Mouse (Mus musculus): Measurements from ENCODE around the gene Zfp706. TPM values are rescaled to one million over a fixed set of nuclear protein-coding genes. Genes with fewer than 3 reads are reported as not detected.

Zfp706 gene
- polyA plus RNA-seq, 1 experiment from 2014 or later: 472 TPM

DNA sequence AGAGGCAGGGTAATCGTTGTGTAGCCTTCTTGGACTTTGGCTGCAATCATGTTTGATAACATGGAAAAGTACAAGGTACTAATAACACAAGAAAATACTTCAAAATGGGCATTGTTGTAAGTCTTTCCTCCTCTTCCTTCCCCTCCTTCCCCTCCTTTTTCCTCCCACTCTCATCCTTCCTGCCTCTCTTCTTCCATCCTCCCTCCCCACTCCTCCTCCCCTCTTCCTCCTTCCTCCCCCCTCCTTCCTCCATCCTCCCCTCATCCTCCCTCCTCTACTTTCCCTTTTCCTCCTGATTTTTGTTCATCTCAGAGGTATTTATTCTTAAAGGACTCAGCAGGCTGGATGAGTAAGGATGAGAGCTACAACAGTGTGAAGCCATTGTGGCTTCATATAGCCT lies 39.3 kb downstream of the Zfp706 start:
- Histone ChIP-seq H3K9ac (ENCODE audit: low read length) (no peak overlapping the region), H3K9me3 (ENCODE audit: control insufficient read depth, low read length) (no peaks in the 10 kb centered on the region), H3K27me3 (ENCODE audit: control insufficient read depth, insufficient read depth, low read length) (no peaks in the 10 kb centered on the region), H3K4me3 (ENCODE audit: low read depth, low read length) (no peak overlapping the region), H3K4me2 (ENCODE audit: low read depth, low read length, severe bottlenecking) (peak overlapping the region; percentile 51; the same call in 1 of the 2 replicates), H3K27ac (ENCODE audit: low read depth, low read length) (peak overlapping the region; percentile 44; the same call in 1 of the 2 replicates), H3K4me1 (replicated peaks; ENCODE audit: control insufficient read depth, insufficient read depth, low read length) (peaks cover 3% of the 10 kb centered on the region; the same call in 1 of the 2 replicates), H3K36me3 (ENCODE audit: control insufficient read depth, insufficient read depth, low read length) (no peaks in the 10 kb centered on the region)
- 50% methylated on average over 1 of the region's 1 CpGs for WGBS
- ATAC-seq (replicated peaks; ENCODE audit: low FRiP score): no peak
- no peak for DNase-seq (ENCODE audit: low spot score)

DNA sequence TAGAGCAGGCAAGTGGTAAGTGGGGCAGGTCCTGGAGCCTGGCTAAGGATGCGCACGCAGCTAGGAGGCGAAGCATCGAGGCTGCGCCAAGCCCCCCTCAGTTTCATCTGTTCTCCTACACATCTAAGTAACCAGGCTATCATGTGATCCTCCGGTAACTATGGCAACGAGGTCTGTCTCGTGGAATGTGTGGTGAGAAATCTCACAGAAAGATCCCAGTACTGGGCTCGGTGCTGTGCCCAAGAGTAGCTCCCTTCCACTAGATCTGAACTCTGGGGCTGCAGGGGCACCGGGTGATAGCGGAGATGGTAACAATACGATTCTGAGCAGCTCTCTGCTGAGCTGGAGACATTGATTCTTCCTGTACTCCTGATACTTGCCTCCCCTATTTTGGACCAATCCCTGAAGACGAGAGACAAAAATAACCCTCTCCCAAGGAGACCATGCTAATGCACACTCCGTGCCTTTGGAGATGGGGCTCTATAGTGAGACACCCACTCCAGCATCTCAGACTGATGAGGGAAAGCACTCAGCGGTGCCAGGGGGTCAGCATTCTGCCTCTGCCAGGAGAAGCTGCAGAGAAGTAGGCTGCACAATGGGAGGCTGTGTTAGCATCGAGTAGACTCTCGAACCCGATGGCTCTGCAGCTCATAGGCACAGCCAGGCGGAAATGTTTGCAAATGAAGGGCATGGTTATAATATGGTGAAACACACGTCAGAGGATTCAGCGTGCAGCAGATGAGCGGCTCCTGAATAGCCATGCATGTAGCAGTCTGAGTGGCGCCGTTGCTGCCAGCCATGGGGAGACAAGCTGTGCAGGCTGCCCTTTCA lies 40.0 kb downstream of the Zfp706 start:
- peaks cover 3% of the 10 kb centered on the region; the same call in 1 of the 2 replicates for H3K4me1 ChIP-seq (replicated peaks; ENCODE audit: control insufficient read depth, insufficient read depth, low read length)
- no peaks in the 10 kb centered on the region for H3K9me3 ChIP-seq (ENCODE audit: control insufficient read depth, low read length)
- peak; percentile 94 for ATAC-seq (replicated peaks; ENCODE audit: low FRiP score)
- H3K27ac ChIP-seq (ENCODE audit: low read depth, low read length): peak overlapping the region; percentile 44
- 28% methylated on average over 24 of the region's 24 CpGs for WGBS
- peak; percentile 76 for DNase-seq (ENCODE audit: low spot score)
- peak overlapping the region; percentile 21 for H3K4me3 ChIP-seq (ENCODE audit: low read depth, low read length)
- peak overlapping the region; percentile 35 for H3K9ac ChIP-seq (ENCODE audit: low read length)
- H3K4me2 ChIP-seq (ENCODE audit: low read depth, low read length, severe bottlenecking): peak overlapping the region; percentile 51
- H3K27me3 ChIP-seq (ENCODE audit: control insufficient read depth, insufficient read depth, low read length): no peaks in the 10 kb centered on the region
- H3K36me3 ChIP-seq (ENCODE audit: control insufficient read depth, insufficient read depth, low read length): no peaks in the 10 kb centered on the region

DNA sequence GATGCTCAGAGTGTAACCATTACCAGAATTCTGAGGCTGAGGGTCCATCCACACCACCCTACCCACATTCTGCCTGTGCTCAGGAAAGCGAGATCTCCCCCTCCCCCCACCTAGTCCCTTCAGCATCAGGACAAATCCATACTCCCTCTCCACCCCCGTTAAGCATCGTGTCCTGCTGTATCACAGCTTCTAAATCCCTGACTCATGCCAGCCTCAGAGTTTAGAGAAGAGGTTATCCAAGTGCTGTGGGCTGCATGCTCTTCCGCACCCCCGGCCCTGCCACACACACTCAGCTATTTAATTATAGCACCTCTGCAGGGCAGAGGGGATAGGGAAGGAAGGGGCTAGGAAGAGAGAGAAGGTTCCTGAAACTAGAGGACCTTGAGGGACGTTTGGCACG lies 40.6 kb downstream of the Zfp706 start:
- no peak overlapping the region for H3K4me3 ChIP-seq (ENCODE audit: low read depth, low read length)
- no peak for DNase-seq (ENCODE audit: low spot score)

DNA sequence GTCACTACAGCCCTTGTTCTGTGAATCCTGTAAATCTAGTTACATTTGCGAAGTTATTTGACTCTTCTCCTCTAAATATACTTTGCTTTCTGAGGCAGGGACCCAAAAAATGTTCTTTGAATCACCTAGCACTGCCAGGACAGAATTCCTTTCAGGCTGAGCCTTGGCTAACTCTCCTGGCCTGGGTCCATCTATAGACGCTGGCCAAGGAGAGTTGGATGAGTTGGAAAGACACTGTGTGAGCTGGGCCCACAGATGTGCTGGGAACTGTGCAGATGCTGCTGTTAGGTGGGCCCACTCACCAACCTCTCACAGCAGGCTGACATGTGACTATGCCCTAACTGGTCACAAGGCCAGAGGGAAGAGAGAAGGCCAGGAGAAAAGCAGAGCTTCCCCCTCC lies 41.1 kb downstream of the Zfp706 start:
- ATAC-seq (replicated peaks; ENCODE audit: low FRiP score) (no peak), DNase-seq (ENCODE audit: low spot score) (no peak)
- Histone ChIP-seq H3K36me3 (ENCODE audit: control insufficient read depth, insufficient read depth, low read length) (no peaks in the 10 kb centered on the region), H3K27ac (ENCODE audit: low read depth, low read length) (no peak overlapping the region), H3K9me3 (ENCODE audit: control insufficient read depth, low read length) (no peaks in the 10 kb centered on the region), H3K9ac (ENCODE audit: low read length) (no peak overlapping the region), H3K4me1 (replicated peaks; ENCODE audit: control insufficient read depth, insufficient read depth, low read length) (peaks cover 3% of the 10 kb centered on the region; the same call in 1 of the 2 replicates), H3K4me3 (ENCODE audit: low read depth, low read length) (no peak overlapping the region), H3K4me2 (ENCODE audit: low read depth, low read length, severe bottlenecking) (no peak overlapping the region), H3K27me3 (ENCODE audit: control insufficient read depth, insufficient read depth, low read length) (no peaks in the 10 kb centered on the region)
- 78% methylated on average over 2 of the region's 2 CpGs for WGBS

More for the DNA sequence above, 40.6 kb downstream of the Zfp706 start:
- H3K4me2 ChIP-seq (ENCODE audit: low read depth, low read length, severe bottlenecking): peak overlapping the region; percentile 51; the same call in 1 of the 2 replicates
- ATAC-seq (replicated peaks; ENCODE audit: low FRiP score): peak; percentile 30
- 43% methylated on average over 7 of the region's 7 CpGs for WGBS
- peaks cover 3% of the 10 kb centered on the region; the same call in 1 of the 2 replicates for H3K4me1 ChIP-seq (replicated peaks; ENCODE audit: control insufficient read depth, insufficient read depth, low read length)
- H3K27ac ChIP-seq (ENCODE audit: low read depth, low read length): peak overlapping the region; percentile 37; the same call in 1 of the 2 replicates
- no peak overlapping the region for H3K9ac ChIP-seq (ENCODE audit: low read length)
- H3K36me3 ChIP-seq (ENCODE audit: control insufficient read depth, insufficient read depth, low read length): no peaks in the 10 kb centered on the region
- H3K27me3 ChIP-seq (ENCODE audit: control insufficient read depth, insufficient read depth, low read length): no peaks in the 10 kb centered on the region
- no peaks in the 10 kb centered on the region for H3K9me3 ChIP-seq (ENCODE audit: control insufficient read depth, low read length)

DNA sequence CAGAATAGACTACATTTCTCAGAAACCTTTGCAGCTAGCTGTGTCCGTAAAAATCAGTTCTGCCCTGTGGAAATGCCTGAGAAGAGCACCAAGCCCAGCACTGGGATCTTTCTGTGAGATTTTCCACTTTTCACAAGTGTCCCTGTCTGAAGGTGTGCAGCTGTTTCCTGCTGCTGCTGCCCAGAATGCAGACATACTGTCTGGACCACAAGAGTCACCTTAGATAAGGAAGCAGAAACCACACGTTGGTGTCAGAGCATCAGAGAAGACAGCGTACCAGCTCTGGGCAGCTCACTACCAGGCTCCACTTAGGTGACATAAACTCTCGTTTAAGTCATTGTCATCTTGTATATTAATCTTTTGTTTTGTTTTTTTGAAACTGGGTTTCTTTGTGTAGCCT lies 41.8 kb downstream of the Zfp706 start:
- no peaks in the 10 kb centered on the region for H3K9me3 ChIP-seq (ENCODE audit: control insufficient read depth, low read length)
- peaks cover 3% of the 10 kb centered on the region; the same call in 1 of the 2 replicates for H3K4me1 ChIP-seq (replicated peaks; ENCODE audit: control insufficient read depth, insufficient read depth, low read length)
- WGBS: 89% methylated on average over 4 of the region's 4 CpGs
- no peak overlapping the region for H3K27ac ChIP-seq (ENCODE audit: low read depth, low read length)
- DNase-seq (ENCODE audit: low spot score) (no peak), ATAC-seq (replicated peaks; ENCODE audit: low FRiP score) (no peak)
- no peak overlapping the region for H3K9ac ChIP-seq (ENCODE audit: low read length)
- no peak overlapping the region for H3K4me3 ChIP-seq (ENCODE audit: low read depth, low read length)
- H3K4me2 ChIP-seq (ENCODE audit: low read depth, low read length, severe bottlenecking): no peak overlapping the region
- H3K36me3 ChIP-seq (ENCODE audit: control insufficient read depth, insufficient read depth, low read length): no peaks in the 10 kb centered on the region
- no peaks in the 10 kb centered on the region for H3K27me3 ChIP-seq (ENCODE audit: control insufficient read depth, insufficient read depth, low read length)

DNA sequence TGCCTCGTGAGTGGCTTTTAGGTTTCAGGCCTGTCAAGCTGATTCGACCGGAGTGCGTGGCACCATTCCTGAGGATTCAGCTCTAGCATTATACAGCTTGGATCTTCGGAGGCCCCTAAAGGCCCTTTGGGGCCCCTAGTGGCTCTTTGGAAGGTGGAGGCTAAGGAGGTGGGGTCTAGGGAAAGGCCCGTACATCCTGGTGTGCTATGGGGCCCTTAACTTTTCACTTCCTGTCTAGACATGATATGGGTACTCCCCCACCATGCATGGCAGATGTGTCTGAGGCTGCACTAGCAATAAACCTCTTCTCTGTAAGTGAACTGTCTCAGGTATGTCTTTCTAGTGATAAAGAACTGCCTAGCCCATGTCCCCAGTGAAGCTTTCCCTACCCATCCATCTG lies 44.6 kb downstream of the Zfp706 start:
- Histone ChIP-seq H3K27ac (ENCODE audit: low read depth, low read length) (no peak overlapping the region), H3K9ac (ENCODE audit: low read length) (no peak overlapping the region), H3K9me3 (ENCODE audit: control insufficient read depth, low read length) (no peaks in the 10 kb centered on the region), H3K36me3 (ENCODE audit: control insufficient read depth, insufficient read depth, low read length) (no peaks in the 10 kb centered on the region), H3K4me3 (ENCODE audit: low read depth, low read length) (no peak overlapping the region), H3K27me3 (ENCODE audit: control insufficient read depth, insufficient read depth, low read length) (no peaks in the 10 kb centered on the region), H3K4me2 (ENCODE audit: low read depth, low read length, severe bottlenecking) (no peak overlapping the region), H3K4me1 (replicated peaks; ENCODE audit: control insufficient read depth, insufficient read depth, low read length) (peaks cover 3% of the 10 kb centered on the region; the same call in 1 of the 2 replicates)
- ATAC-seq (replicated peaks; ENCODE audit: low FRiP score): no peak
- WGBS: 93% methylated on average over 6 of the region's 6 CpGs
- DNase-seq (ENCODE audit: low spot score): no peak

DNA sequence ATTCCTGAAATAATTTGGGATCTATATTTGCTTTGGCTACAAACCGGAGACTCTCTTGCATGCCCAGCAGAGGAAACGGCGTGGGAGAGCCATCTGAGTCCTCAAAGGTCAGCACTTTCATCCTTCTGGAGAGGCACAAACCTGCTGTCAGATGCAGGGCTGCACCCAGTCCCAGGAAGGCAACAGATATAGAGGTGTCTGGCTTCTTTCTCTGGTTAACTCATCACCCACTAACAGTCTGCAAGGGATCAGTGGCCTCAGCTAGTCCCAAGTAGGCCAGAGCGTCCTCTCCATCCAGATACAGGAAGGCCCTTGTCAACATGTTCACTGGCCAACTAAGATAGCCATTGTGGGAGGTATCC lies 46.7 kb downstream of the Zfp706 start:
- ATAC-seq (replicated peaks; ENCODE audit: low FRiP score): no peak
- H3K27ac ChIP-seq (ENCODE audit: low read depth, low read length): no peak overlapping the region
- H3K4me2 ChIP-seq (ENCODE audit: low read depth, low read length, severe bottlenecking): no peak overlapping the region
- no peaks in the 10 kb centered on the region for H3K27me3 ChIP-seq (ENCODE audit: control insufficient read depth, insufficient read depth, low read length)
- H3K36me3 ChIP-seq (ENCODE audit: control insufficient read depth, insufficient read depth, low read length): no peaks in the 10 kb centered on the region
- H3K4me1 ChIP-seq (replicated peaks; ENCODE audit: control insufficient read depth, insufficient read depth, low read length): no peaks in the 10 kb centered on the region
- DNase-seq (ENCODE audit: low spot score): no peak
- no peaks in the 10 kb centered on the region for H3K9me3 ChIP-seq (ENCODE audit: control insufficient read depth, low read length)
- WGBS: 96% methylated on average over 4 of the region's 4 CpGs
- H3K4me3 ChIP-seq (ENCODE audit: low read depth, low read length): no peak overlapping the region
- no peak overlapping the region for H3K9ac ChIP-seq (ENCODE audit: low read length)

DNA sequence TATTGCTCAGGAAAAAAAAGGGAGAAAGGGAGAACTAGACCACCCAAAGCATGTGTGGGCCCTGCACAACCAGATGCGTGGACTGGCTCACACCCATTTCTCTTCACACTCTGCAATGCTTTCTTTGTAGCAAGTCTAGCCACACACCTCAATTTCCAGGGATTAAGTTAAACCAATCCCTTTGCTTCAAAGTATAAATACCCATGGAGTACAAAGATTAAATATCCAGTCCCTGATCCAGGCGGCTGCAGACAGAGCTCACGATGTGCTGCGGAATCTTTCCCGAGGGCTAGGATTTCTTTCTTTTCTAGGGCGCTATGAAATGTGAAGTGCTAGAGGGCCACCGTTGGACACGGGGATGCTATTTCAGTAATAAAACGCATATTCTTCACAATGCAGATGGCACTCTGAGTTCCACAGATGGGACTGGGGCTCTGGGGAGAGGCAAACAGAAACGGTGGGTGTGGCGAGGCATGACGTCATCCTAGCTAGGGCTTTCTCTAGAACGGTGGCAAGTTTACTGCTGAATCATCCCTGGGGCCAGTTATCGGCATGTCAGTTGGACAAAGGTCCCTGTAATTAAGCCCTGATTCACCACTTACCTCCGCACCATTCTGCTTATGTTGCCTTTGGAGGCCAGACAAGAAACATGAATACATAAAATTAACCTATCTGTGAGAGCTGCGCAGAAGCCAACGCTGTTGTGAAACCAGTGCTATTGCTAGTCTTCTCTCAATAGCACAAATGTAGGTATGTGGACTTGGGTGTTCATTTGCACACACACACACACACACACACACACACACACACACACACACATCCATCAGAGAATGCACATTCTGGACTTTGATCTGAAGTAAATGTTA lies 47.3 kb downstream of the Zfp706 start:
- H3K4me2 ChIP-seq (ENCODE audit: low read depth, low read length, severe bottlenecking): no peak overlapping the region
- no peak overlapping the region for H3K4me3 ChIP-seq (ENCODE audit: low read depth, low read length)
- 78% methylated on average over 17 of the region's 17 CpGs for WGBS
- no peaks in the 10 kb centered on the region for H3K36me3 ChIP-seq (ENCODE audit: control insufficient read depth, insufficient read depth, low read length)
- H3K27me3 ChIP-seq (ENCODE audit: control insufficient read depth, insufficient read depth, low read length): no peaks in the 10 kb centered on the region
- ATAC-seq (replicated peaks; ENCODE audit: low FRiP score) (no peak), DNase-seq (ENCODE audit: low spot score) (no peak)
- no peak overlapping the region for H3K9ac ChIP-seq (ENCODE audit: low read length)
- no peak overlapping the region for H3K27ac ChIP-seq (ENCODE audit: low read depth, low read length)
- no peaks in the 10 kb centered on the region for H3K9me3 ChIP-seq (ENCODE audit: control insufficient read depth, low read length)
- no peaks in the 10 kb centered on the region for H3K4me1 ChIP-seq (replicated peaks; ENCODE audit: control insufficient read depth, insufficient read depth, low read length)
